Mouse (Mus musculus) kidney, adult 2 months (tissue): ENCODE results near the gene Skint6.

ENCODE experiments used
- CTCF ChIP-seq: fragments of 200-500 bp; conservative IDR thresholded peaks from 2 replicates; pipeline ENCODE4 v1.5.1; 2011; ENCODE audit warnings: low read depth, mild to moderate bottlenecking, control low read depth, low read length, moderate library complexity, mixed read lengths; ENCODE audit not compliant: insufficient read depth, insufficient read length
- POLR2A ChIP-seq: fragments of 200-500 bp; IDR thresholded peaks from one replicate; pipeline ENCODE4 v1.6.1; 2011; ENCODE audit warnings: low read depth, low read length, control low read depth

GRCm38 (mm10) chr4:113245808-113246207, 41.0 kb downstream of the Skint6 start:
- TF ChIP-seq CTCF (no peak), POLR2A (no peak)
